Mouse (Mus musculus) forebrain, embryonic 14.5 days (tissue): ENCODE measurements around the gene Xpo6. TPM values are rescaled to one million over a fixed set of nuclear protein-coding genes. Genes with fewer than 3 reads are reported as not detected.
A peak's percentile ranks its signal among the peaks of the same experiment; 100 is the strongest.

Source experiments
- ATAC-seq: fragments of 200-750 bp; cut with Nextera tagmentation; 2 replicates; pipeline ENCODE4 v1.8.0; 2017; ENCODE audit warnings: mild to moderate bottlenecking, moderate library complexity
- DNase-seq: peaks from one replicate; pipeline ENCODE4 v3.0.0-alpha.2; 2015; ENCODE audit warnings: low spot score
- H3K27ac ChIP-seq: fragments of 300-500 bp; sonication (generic); 2 replicates; pipeline ENCODE4 v1.5.1; 2014; ENCODE audit warnings: low read depth, mild to moderate bottlenecking, control low read depth, low read length, moderate library complexity
- H3K27me3 ChIP-seq: fragments of 300-500 bp; sonication (generic); replicated peaks from 2 replicates; pipeline ENCODE4 v1.6.1; 2014; ENCODE audit warnings: low read length, control low read depth, mixed read lengths; ENCODE audit not compliant: control insufficient read depth, insufficient read depth
- H3K36me3 ChIP-seq: fragments of 300-500 bp; sonication (generic); 2 replicates; pipeline ENCODE4 v1.6.1; 2014; ENCODE audit warnings: low read length, control low read depth; ENCODE audit not compliant: control insufficient read depth, insufficient read depth
- H3K4me1 ChIP-seq: fragments of 300-500 bp; sonication (generic); 2 replicates; pipeline ENCODE4 v1.6.1; 2014; ENCODE audit warnings: antibody characterized with exemption, low read length, control low read depth; ENCODE audit not compliant: control insufficient read depth, insufficient read depth
- H3K4me2 ChIP-seq: fragments of 300-500 bp; sonication (generic); 2 replicates; pipeline ENCODE4 v1.6.1; 2014; ENCODE audit warnings: mild to moderate bottlenecking, control low read depth, low read length
- H3K4me3 ChIP-seq: fragments of 300-500 bp; sonication (generic); 2 replicates; pipeline ENCODE4 v1.5.1; 2014; ENCODE audit warnings: low read depth, low read length, control low read depth
- H3K9ac ChIP-seq: fragments of 300-500 bp; sonication (generic); 2 replicates; pipeline ENCODE4 v1.6.1; 2014; ENCODE audit warnings: mild to moderate bottlenecking, low read length, control low read depth, moderate library complexity
- H3K9me3 ChIP-seq: fragments of 300-500 bp; sonication (generic); replicated peaks from 2 replicates; pipeline ENCODE4 v1.6.1; 2016; ENCODE audit warnings: low read length, control low read depth, mixed read lengths; ENCODE audit not compliant: control insufficient read depth
- WGBS: fragments of 180-500 bp; shearing (Covaris S2); extraction: QIAGEN DNeasy Blood & Tissue Kit; methylation state at CpG from one replicate; pipeline ENCODE4 v1.1.7; 2014; 5-methylcytosine and 5-hydroxymethylcytosine counted together
- polyA plus RNA-seq: library from polyadenylated mRNA; unstranded; fragments of >200 nt; fragmentation: Nextera tagmentation; extraction: Ambion mirVana; gene quantifications from 2 replicates; pipeline ENCODE4 v1.2.1, GENCODE M21; 2014

Xpo6 gene
- polyA plus RNA-seq, 1 experiment from 2014 or later = 48.6 TPM

- WGBS = 97% methylated on average over 7 of the region's 7 CpGs
- no peaks in the 10 kb centered on the region for H3K9me3 ChIP-seq
- H3K4me2 ChIP-seq = no peak overlapping the region
- peaks cover 68% of the 10 kb centered on the region for H3K36me3 ChIP-seq
- no peaks in the 10 kb centered on the region for H3K4me1 ChIP-seq
- H3K4me3 ChIP-seq = no peak overlapping the region
- no peaks in the 10 kb centered on the region for H3K27me3 ChIP-seq
- DNase-seq = no peak
- no peak overlapping the region for H3K27ac ChIP-seq
- ATAC-seq = no peak
- H3K9ac ChIP-seq = no peak overlapping the region
These were observed 101.0 kb downstream of the Xpo6 start for GRCm38 (mm10) chr7:126099163-126099775.

- Histone ChIP-seq H3K4me3 (no peak overlapping the region), H3K27me3 (no peaks in the 10 kb centered on the region), H3K9ac (no peak overlapping the region), H3K4me2 (no peak overlapping the region), H3K4me1 (no peaks in the 10 kb centered on the region), H3K36me3 (peaks cover 52% of the 10 kb centered on the region), H3K9me3 (no peaks in the 10 kb centered on the region), H3K27ac (no peak overlapping the region)
- ATAC-seq (no peak), DNase-seq (no peak)
- WGBS = 90% methylated on average over 9 of the region's 9 CpGs
These were observed 102.9 kb downstream of the Xpo6 start for GRCm38 (mm10) chr7:126097219-126097915.

DNA sequence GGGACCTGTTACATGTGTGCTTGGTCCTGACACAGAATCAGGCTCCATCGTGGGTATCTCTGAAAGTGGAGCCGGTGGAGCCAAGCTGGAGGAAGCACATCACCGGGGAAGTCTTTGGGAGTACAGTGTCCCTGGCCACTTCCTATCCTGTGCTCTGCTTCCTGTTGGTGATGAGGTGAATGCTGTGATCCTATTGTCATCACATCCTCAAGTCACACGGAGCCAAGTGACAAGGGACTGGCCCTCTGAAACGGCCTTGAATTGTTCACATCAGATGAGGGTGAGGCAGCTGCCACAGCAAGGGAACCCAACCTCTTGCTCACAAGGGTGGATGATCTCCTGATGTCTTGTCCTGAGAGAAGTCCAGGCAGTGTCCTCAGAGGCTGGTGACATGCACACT is 103.7 kb downstream of the Xpo6 start:
- no peaks in the 10 kb centered on the region for H3K9me3 ChIP-seq
- H3K4me3 ChIP-seq = no peak overlapping the region
- H3K4me1 ChIP-seq = no peaks in the 10 kb centered on the region
- DNase-seq (no peak), ATAC-seq (no peak)
- no peak overlapping the region for H3K27ac ChIP-seq
- no peak overlapping the region for H3K9ac ChIP-seq
- H3K36me3 ChIP-seq = peaks cover 44% of the 10 kb centered on the region
- H3K27me3 ChIP-seq = no peaks in the 10 kb centered on the region
- H3K4me2 ChIP-seq = no peak overlapping the region
- WGBS = 97% methylated on average over 5 of the region's 5 CpGs

- H3K27ac ChIP-seq = no peak overlapping the region
- WGBS = 88% methylated on average over 5 of the region's 5 CpGs
- DNase-seq (no peak), ATAC-seq (no peak)
- H3K27me3 ChIP-seq = no peaks in the 10 kb centered on the region
- no peak overlapping the region for H3K4me3 ChIP-seq
- no peaks in the 10 kb centered on the region for H3K9me3 ChIP-seq
- no peak overlapping the region for H3K4me2 ChIP-seq
- no peaks in the 10 kb centered on the region for H3K4me1 ChIP-seq
- no peak overlapping the region for H3K9ac ChIP-seq
- H3K36me3 ChIP-seq = peaks cover 26% of the 10 kb centered on the region
These were observed 105.6 kb downstream of the Xpo6 start for GRCm38 (mm10) chr7:126094738-126095137.

DNA sequence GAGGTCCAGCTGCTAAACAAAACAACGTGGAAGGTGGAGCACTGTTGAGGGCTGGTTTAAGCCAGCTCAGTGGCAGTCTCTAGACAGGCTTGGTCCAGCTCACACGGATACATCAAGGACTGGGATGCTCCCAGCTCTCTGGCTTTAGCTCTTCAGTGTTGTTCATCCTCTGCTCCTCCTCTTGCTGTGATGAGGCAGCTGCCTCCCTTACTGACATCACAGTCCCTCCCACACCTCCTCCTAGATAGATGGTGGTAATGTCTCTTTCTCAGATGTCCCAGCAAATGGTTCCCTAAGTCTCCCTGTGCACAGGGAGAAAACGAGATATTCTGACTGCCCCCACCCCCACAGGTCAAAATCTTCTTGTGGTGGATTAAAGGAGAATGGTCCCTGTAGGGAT is 107.1 kb downstream of the Xpo6 start:
- no peak overlapping the region for H3K9ac ChIP-seq
- H3K36me3 ChIP-seq = peaks cover 12% of the 10 kb centered on the region
- DNase-seq = no peak

DNA sequence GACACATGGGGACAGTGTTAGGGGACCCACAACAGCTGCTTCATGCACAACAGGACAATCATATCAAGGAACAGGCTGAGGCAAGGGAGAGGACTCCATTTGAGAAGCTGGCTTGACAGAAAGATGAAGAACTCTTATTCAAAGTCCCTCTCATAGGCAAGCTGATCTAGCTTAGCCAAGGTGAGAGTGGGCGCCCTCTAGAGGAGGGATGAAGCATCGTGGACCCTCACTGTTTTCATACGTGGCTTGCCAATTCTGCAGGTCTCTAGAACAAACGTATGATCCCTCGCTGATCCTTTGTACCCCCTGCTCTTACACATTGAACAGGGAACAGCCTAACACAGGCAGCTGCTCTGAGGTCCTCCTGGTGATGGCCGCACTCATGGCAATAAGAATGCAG is 110.5 kb downstream of the Xpo6 start:
- no peak overlapping the region for H3K4me3 ChIP-seq
- H3K27me3 ChIP-seq = peaks cover 2% of the 10 kb centered on the region; the same call in 1 of the 2 replicates
- peak; percentile 85 for DNase-seq
- no peak for ATAC-seq
- H3K36me3 ChIP-seq = no peaks in the 10 kb centered on the region
- H3K4me1 ChIP-seq = peaks cover 8% of the 10 kb centered on the region; the same call in 1 of the 2 replicates
- no peaks in the 10 kb centered on the region for H3K9me3 ChIP-seq
- WGBS = 16% methylated on average over 6 of the region's 6 CpGs
- no peak overlapping the region for H3K4me2 ChIP-seq
- H3K9ac ChIP-seq = no peak overlapping the region
- no peak overlapping the region for H3K27ac ChIP-seq

More for the DNA sequence above, 107.1 kb downstream of the Xpo6 start:
- 35% methylated on average over 3 of the region's 3 CpGs for WGBS
- no peaks in the 10 kb centered on the region for H3K9me3 ChIP-seq
- ATAC-seq = no peak
- H3K4me1 ChIP-seq = no peaks in the 10 kb centered on the region
- no peak overlapping the region for H3K27ac ChIP-seq
- H3K4me3 ChIP-seq = no peak overlapping the region
- H3K27me3 ChIP-seq = no peaks in the 10 kb centered on the region
- no peak overlapping the region for H3K4me2 ChIP-seq

DNA sequence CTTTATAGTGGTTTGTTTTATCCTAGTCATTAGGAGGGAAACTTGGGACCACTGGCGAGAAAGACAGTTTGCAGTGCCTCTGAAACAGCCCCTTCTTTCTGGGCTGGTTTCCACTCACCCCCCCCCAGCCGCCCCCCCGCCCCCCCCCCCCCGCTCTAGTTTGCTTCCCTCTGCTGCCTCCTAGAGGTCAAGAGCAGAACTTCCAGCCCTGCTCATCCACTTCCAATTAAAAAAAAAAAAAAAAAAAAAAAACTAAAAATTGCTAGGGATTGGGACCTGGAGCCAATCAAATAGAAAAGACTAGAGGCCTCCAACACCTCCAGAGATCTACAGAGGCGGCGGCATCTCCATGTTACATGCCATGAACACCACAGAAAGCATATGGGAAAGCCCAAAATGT is 112.1 kb downstream of the Xpo6 start:
- 15% methylated on average over 6 of the region's 6 CpGs for WGBS
- Histone ChIP-seq H3K9me3 (no peaks in the 10 kb centered on the region), H3K36me3 (no peaks in the 10 kb centered on the region), H3K27me3 (peaks cover 18% of the 10 kb centered on the region), H3K4me1 (peaks cover 8% of the 10 kb centered on the region; the same call in 1 of the 2 replicates), H3K9ac (no peak overlapping the region), H3K4me2 (no peak overlapping the region), H3K27ac (no peak overlapping the region), H3K4me3 (no peak overlapping the region)
- DNase-seq (peak; percentile 39), ATAC-seq (no peak)

GRCm38 (mm10) chr7:126087602-126088001 is 112.7 kb downstream of the Xpo6 start:
- 54% methylated on average over 10 of the region's 10 CpGs for WGBS
- peak; percentile 10; the same call in 1 of the 2 replicates for ATAC-seq
- H3K4me1 ChIP-seq = peaks cover 10% of the 10 kb centered on the region; the same call in 1 of the 2 replicates
- DNase-seq = peak; percentile 57
- peaks cover 24% of the 10 kb centered on the region for H3K27me3 ChIP-seq
- H3K9ac ChIP-seq = no peak overlapping the region
- H3K9me3 ChIP-seq = no peaks in the 10 kb centered on the region
- H3K4me3 ChIP-seq = no peak overlapping the region
- H3K4me2 ChIP-seq = no peak overlapping the region
- no peak overlapping the region for H3K27ac ChIP-seq
- H3K36me3 ChIP-seq = no peaks in the 10 kb centered on the region

DNA sequence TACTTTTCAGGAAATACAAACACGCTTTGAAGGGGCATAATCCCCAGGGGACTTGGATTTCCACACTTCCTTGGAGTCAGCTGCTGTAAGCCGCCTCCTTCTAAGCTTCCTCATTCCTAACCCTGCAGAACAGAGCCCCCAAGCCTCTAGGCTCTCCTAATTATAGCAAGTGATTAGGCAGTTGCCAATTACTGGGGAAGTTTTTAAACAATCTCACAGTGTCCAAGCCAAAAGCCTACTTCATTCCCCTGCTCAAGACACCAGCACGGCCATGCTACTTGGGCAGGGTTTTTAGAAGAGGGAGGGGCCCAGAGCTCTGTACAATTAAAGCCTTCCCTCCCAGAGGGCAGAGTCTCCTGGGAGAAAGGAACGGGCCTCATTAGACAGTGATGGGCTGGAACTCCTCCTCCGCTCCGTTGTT is 114.0 kb downstream of the Xpo6 start:
- Histone ChIP-seq H3K4me2 (no peak overlapping the region), H3K27me3 (peaks cover 36% of the 10 kb centered on the region), H3K9ac (no peak overlapping the region), H3K4me3 (no peak overlapping the region), H3K36me3 (no peaks in the 10 kb centered on the region), H3K27ac (no peak overlapping the region), H3K9me3 (no peaks in the 10 kb centered on the region), H3K4me1 (peaks cover 13% of the 10 kb centered on the region; the same call in 1 of the 2 replicates)
- ATAC-seq (peak; percentile 66), DNase-seq (peak; percentile 86)
- 3% methylated on average over 6 of the region's 6 CpGs for WGBS
